Mouse (Mus musculus): ENCODE measurements around the gene Ddt.

The Ddt gene

GRCm38 (mm10) chr10:75772795-75773664 lies at the start of gene Ddt:
Ddt (minus strand) TSS chr10:75773414.
- peak; percentile 73 for DNase-seq (ENCODE audit: low spot score)

GRCm38 (mm10) chr10:75822443-75822842 lies 49.2 kb upstream of the Ddt start, which contains the start of gene Gstt4:
Gstt4 (minus strand) TSS chr10:75822543.
- DNase-seq (ENCODE audit: low spot score): no peak

DNA sequence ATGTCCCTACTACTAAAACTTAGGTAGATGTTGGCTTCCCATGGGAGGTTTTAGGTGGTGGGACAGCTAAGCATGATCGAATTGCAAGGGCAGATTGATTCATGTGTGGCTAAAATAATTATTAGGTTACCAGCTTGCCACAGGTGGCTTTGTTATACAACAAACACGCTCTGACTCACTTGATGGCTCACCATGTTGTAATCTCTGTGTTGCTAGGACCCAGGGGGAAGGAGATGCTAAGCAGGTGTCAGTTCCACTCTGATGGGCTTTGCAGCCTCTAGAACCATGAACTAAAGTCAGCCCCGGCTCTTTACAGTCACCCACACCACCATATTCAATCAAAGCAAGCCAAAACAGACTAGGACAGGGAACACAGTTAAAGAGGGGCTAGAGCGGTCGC lies 46.7 kb upstream of the Ddt start:
- DNase-seq (ENCODE audit: low spot score): no peak

GRCm38 (mm10) chr10:75818641-75819040 lies 45.4 kb upstream of the Ddt start:
- DNase-seq (ENCODE audit: low spot score): no peak

- no peak for DNase-seq (ENCODE audit: low spot score)
Observed at GRCm38 (mm10) chr10:75804217-75804616, 31.0 kb upstream of the Ddt start.

GRCm38 (mm10) chr10:75798176-75798696 lies 25.0 kb upstream of the Ddt start, which contains the start of gene Gstt1:
Gstt1 (minus strand) TSS chr10:75798584.
- DNase-seq (ENCODE audit: low spot score): peak; percentile 61

DNA sequence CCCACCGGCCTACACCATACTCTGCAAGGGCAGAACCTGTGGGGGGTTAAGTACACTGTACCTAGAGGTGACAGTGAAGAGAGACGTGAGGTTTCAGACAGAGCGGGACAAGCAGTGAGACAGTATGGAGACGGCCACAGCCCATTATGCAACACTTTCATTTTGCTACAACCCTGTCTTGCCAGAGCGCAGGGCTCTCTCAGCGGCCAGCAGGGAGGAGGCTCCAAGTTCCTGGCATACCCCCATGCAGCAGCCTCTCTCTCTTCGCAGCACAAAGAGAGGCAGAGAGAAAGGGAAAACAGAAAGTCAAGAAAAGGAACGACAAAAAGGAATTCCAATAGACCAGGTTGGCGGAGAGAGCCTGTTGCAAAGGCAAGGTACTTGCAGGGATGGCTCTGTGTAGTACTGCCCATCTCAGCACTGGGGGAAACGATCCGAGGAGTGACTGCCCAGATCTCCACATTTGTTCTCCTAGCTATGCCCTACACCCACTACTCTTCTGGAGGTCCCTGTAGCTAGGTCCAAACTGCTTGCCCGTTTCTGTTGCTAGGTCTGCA lies 24.5 kb upstream of the Ddt start:
- peak; percentile 47 for DNase-seq (ENCODE audit: low spot score)

GRCm38 (mm10) chr10:75796731-75797516 lies 23.7 kb upstream of the Ddt start:
- DNase-seq (ENCODE audit: low spot score): no peak

GRCm38 (mm10) chr10:75794880-75795279 lies 21.7 kb upstream of the Ddt start:
- no peak for DNase-seq (ENCODE audit: low spot score)

DNA sequence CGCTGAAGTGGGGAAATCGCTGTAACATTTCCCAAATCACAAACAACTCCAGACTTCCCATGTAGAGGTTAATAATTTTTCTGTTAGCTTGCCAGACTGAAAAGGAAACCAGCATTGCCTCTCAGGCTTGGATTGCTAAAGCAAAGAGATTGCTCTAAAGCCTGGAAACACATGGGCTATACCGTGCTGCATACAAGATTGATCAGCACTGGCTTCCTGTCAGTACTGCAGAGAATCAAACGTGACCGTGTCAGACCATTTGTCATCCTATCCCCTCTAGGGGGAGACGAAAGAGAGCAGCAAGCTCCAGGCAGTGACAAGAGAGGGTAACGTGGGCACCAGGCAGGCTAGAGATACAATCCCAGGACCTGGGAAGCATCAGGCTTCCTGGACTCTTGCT lies 17.6 kb upstream of the Ddt start:
- no peak for DNase-seq (ENCODE audit: low spot score)

DNA sequence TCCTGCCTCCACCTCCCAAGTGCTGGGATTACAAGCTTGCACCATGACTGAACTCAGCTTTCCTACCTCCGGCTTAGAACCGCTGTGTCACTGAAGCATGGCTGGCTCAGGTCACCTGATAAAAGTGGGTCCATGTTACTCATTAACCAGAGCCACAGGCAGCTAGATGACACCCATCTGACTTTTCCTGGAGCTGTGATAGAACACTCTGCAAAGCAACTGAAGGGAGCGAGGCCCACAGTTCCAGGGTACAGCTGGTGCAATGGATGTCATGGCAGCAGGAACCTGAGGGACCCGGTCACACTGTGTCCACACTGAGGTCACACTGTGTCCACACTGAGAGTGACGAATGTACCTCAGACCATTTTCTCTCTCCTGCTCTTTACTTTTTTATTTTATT lies 16.6 kb upstream of the Ddt start:
- no peak for DNase-seq (ENCODE audit: low spot score)

GRCm38 (mm10) chr10:75789081-75789735 lies 16.0 kb upstream of the Ddt start:
- DNase-seq (ENCODE audit: low spot score): no peak

- DNase-seq (ENCODE audit: low spot score): no peak
Observed at GRCm38 (mm10) chr10:75788277-75788676, 15.1 kb upstream of the Ddt start.

DNA sequence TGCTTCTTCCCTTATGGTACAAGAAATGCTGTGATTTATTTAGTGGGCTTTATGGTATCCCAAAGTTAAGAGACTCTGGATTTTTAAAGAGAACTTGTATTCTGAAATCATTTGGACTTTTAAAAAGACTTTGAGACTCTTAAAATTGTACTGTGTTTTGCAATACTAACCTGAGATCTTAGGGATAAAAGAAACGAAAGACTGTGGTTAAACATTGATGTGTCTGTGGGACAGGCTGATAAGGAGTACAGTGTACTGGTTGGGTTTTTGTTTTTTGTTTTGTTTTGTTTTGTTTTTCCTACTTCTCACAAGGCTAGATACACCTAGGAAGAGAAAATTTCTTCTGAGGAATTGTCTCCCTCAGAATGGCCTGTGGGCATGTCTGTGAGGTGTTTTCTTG lies 12.2 kb upstream of the Ddt start:
- no peak for DNase-seq (ENCODE audit: low spot score)

GRCm38 (mm10) chr10:75780769-75781578 lies 7.8 kb upstream of the Ddt start, which contains the start of the genes Gm20441 and Gstt3:
Gm20441 (minus strand) TSS chr10:75780954.
Gstt3 (minus strand) TSS chr10:75781414.
- peak; percentile 62 for DNase-seq (ENCODE audit: low spot score)

- peak; percentile 26 for DNase-seq (ENCODE audit: low spot score)
Observed at GRCm38 (mm10) chr10:75779206-75780174, 6.3 kb upstream of the Ddt start.

GRCm38 (mm10) chr10:75777885-75778284 lies 4.7 kb upstream of the Ddt start:
- DNase-seq (ENCODE audit: low spot score): no peak

DNA sequence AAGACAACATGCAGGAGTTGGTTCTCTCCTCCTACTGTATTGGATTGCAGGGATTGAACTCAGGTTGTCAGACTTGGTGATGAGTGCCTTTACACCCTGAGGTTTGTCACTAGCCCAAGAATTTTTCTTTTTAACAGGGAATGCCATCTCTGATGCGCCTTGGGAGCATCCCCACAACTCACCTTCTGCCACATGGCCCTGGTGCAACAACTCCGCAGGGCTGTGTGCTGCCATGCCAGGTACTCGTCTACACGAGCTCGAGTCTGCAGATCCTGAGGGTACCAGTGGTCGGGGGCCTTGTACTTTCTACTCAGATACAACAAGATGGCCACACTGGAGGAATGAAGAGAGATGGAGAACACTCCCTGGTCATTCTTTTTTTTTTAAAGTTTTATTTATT lies 3.3 kb upstream of the Ddt start:
- no peak for DNase-seq (ENCODE audit: low spot score)

GRCm38 (mm10) chr10:75774587-75774986 lies 1.4 kb upstream of the Ddt start:
- no peak for DNase-seq (ENCODE audit: low spot score)

DNA sequence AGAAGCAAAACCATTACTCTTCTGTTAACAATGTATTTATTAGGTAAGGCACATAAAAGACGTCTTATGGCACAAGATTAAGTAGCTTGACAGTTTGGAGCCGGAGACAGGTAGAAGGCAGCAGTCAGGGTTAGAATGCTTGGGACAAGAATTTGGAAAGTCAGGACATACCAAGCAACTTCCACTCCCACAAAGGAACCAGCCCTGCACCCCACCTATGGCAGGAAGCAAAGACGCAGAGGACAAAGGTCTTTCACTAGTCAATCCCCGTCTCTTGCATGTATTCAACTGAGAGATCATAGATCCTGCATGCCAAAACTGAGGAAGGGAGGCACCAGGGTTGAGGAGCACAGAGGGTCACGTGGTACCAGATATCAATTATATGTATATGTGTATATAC lies 888 bp upstream of the Ddt start:
- no peak for DNase-seq (ENCODE audit: low spot score)

All from urinary bladder, postnatal 25 days (tissue).